Mouse (Mus musculus) cerebellum, adult 9-10 months (tissue): ENCODE results near the gene Prpf38a.

Source experiments
- DNase-seq: peaks from one replicate; pipeline ENCODE4 v3.0.0; 2022

Prpf38a gene

DNA sequence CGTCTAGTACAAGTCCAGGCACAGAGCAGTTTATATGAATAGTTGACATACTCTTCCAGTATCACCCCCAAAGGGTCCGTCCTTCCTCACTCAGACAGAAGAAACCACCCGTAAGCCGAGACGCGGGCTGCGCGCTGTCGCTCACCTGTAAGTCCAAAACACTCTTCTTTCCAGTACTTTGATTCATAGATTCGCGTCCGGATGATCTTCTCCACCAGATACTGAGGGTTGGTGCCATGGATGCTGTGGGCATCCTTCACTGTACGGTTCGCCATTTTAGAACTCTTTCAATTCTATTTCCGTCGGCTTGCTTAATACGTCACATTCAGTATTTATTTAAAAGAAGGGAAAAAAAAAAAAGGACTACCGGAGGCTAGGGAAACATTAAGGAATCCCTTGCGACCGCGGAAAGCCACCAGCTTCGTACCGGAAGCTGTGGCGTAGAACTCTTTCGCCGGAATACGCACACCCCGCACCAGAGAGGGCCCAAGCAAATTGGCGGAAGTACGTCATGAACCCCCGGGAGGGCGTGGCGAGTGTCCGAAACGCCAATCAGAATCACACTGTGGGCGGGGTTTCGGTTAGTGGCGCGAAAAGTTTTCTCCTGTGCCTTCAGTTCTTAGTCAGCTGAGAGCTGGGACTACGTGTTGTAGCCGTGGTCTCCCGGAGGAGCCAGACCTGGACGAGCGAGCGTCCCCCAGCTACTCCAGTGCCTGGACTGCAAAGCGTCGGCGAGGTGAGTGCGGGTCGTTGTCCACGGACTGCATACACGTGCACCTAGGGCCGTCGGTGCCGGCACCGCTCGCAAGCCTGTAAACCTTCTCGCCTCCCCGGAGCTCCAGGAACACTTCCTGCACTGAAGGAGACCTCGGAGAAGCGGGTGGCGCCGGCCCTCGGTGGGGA lies at the start of gene Prpf38a, which contains the start of gene Orc1:
TSS of gene Prpf38a (minus strand) at position 497 of the 903 bp plus-strand sequence.
TSS of gene Orc1 (plus strand) at position 584 of the 903 bp plus-strand sequence.
- DNase-seq: peak; percentile 95

DNA sequence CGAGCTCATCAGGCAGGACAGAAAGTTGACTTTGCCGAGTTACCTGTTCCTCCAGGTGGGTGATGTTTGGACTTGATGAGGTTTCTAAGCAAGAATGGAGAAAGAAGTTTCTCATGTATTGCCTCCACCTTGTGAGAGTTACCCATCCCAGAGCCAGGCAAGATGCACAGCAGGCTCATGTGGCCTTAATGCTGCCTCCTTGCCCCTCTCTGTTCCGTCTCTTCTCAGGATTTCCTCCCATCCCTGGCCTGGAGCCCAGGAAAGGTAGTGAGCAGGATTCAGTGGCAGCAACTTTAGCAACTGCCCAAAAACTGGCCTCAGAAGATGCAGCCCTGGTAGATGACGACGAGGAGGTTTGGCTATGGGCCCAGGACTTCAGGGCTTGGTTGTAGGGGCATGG lies 47.9 kb upstream of the Prpf38a start:
- no peak for DNase-seq

DNA sequence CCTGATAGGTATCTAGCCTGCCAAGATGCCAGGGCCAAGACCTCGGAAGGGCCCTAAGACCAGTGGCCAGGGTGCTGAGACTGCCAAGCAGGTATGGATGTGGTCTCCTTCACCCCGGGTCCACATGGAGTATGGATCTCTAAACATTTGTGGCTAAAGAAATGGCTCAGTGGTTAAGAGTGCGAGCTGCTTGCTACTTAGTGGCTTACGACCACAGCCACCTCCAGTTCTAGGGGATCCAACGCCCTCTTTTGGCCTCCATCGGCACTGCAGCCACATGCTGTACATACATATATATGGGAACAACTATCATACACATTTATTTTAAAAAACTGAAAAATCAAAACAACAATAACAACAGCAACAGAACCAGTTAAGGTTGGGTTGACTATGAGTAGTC lies 42.4 kb upstream of the Prpf38a start:
- peak; percentile 42 for DNase-seq

DNA sequence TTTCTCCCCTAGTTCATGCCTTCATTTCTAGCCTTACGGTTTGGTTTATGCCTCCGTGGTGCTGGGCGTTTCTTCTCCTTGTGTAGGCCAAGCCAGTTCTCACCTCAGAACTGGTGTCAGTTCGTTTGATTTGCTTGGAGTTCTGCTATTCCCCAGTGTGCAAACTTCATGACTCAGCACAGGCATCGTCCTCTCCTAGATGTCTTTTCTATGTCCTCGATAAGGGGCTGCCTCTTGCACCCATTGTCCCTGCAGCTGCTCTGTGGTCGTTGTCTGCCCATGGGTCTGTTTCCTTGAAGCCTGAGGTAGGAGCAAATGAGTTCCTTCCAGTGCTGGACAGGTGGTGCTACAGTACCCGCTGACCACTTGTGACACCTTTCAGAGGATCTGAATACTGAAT lies 41.4 kb upstream of the Prpf38a start:
- DNase-seq: peak; percentile 47

DNA sequence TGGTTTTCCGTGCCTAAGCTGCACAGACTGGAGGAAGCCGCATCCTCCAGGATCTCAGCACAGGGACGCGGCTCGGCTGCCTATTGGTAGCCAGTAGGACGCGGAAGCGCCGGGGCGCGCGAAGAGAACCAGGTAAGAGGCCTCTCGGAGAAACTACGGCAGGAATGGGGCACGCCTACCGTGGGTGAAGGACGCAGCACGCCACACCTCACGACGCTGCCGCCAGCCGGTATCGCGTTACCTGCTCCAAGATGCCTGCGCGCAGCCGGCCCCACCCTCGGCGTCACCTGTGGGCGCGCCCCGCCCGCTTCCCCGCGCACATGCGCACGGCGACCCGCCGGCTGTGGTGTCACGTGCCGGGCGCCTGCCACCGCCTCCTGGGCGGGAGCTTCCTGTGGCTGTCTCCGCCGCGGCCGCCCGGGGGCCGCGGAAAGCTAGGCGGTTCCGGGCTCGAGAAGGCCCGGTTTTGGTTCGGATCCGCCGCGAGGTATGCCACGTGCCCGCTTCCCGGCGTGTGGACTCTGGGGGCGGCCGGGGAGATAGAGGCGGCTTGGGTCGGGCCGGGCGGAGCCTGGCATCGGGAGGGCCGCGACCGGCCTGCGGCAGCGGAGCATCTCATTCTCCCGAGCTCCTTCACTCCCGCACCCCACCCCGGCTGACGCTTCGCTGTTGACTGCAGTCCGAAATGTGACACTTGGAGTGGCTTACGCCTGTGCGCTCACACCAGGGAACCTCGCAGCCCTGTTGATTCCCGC lies 40.6 kb upstream of the Prpf38a start, which contains the start of gene Cc2d1b:
TSS of gene Cc2d1b (plus strand) at position 354 of the 755 bp plus-strand sequence.
- peak; percentile 94 for DNase-seq

DNA sequence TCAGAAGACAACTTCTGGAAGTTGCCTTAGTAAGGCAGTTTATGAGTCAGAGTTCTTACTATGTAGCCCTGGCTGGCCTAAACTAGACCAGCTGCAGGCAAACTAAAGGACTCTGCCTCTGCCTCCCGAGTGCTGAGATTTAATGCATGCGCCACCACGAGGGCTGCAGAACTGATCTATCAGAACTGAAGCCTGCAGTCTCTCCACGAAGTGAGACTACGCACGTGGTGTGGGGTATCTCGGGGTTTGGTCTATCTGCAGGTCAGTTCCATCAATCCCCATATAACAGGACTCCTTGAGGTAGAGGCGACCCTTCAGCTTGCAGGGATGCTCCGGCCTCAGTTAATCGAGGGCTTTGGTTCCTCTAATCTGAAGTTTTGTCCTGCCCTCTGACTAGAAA lies 40.0 kb upstream of the Prpf38a start:
- no peak for DNase-seq

DNA sequence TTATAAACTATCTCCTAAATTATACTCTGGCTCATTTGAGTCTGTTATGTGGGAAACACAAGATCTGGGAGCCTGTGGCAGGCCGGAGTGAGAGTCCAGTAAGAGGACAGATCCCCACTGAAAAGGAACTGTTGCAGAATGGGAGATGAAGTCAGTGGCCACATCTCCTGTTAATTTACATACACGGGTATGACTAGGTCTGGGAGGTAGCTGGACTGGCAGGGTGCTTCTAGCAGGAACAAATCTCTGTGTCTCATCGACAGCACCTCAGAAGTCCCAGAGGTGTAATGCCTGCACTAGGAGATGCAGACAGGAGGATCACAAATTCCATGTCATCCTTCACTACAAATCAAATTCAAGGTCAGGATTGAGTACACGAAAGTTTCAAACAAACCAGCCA lies 39.5 kb upstream of the Prpf38a start:
- DNase-seq: no peak

DNA sequence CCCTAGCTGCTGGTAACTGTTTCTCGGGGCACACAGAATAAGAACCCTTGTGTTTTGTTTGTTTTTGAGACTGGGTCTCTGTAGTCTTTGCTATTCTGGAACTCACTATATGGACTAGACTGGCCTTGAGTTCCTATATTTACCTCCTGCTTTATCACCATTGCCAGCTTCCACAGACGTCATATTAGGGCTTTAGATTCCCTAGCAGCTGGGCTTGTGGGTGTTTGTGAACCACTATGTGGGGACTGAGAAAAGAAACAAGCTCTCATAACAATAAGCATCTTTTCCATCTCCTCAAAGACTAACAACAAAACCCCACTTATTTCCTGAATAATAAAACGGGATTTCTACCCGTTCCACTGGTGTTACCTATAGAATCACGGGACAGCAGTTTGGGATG lies 31.8 kb upstream of the Prpf38a start:
- no peak for DNase-seq

DNA sequence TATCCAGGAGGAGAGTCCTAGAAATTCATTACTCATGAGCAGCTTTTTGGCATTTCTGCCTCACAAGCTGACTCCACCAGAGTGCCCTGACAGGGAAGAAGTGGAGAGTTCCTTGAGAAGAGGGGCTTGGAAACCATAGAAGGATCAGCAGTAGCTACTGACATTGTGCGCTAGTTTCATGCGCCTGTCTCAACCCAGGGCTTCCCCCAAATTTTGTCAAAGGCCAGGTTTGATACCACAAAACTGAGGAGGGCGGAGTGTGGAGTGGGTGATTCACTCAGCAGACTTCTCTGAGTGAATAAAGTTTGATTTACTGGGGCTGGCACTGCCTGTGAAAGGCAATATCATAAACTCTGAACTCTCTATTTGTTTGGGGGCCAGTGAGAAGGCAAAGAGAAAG lies 29.5 kb upstream of the Prpf38a start:
- DNase-seq: no peak

DNA sequence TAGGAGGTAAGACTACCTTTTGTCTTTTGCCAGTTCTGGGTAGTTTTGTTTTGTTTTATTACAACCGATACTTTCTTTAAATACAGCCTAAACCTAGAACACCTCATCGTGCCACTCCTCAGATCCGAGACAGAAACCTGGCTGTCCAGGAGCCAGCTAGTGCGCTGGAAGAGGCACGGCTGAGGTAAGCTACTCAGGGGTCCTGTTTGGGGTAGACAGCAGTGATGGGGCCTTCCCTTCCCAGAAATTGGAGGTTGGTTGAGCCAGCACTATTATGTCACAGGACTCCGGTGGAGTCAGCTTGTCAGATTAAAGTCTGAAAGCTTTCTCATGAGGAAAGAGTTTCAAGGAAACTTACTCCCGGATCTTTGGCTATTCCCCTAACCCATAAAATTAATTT lies 22.7 kb upstream of the Prpf38a start:
- no peak for DNase-seq

DNA sequence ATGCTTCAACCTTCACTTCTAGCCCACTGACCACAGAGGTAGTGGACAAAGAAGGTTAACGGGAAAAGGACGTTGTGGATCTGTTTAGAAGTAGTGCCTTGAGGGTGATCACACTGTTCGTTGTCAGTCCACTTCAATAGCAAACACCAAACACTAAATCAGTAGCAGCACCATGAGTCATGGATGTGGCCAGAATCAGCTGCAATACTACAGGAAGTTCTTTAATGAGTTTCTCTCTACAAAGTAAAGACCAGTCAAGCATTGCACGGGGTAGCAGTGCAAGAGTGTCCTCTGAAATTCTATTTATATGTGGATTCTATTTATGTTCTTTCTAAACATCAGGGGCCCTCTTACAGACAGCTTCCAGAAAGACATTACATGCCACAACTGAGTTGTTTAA lies 19.2 kb upstream of the Prpf38a start:
- no peak for DNase-seq

DNA sequence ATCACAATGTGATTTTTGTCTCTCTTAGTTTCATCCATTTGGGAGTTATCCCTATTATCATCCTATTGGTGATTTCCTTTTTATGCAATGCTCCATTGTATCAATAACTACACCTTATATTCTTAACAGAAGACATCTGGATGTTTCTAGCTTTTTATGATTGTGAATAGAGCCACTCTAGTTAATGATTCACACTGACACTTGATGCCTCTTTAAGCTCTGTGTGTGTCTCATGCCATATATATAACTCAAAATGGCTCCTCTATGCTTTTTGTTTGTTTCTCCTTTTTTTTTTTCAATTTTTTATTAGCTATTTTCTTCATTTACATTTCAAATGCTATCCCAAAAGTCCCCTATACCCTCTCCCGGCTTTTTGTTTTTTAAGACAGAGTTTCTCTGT lies 16.6 kb upstream of the Prpf38a start:
- no peak for DNase-seq

DNA sequence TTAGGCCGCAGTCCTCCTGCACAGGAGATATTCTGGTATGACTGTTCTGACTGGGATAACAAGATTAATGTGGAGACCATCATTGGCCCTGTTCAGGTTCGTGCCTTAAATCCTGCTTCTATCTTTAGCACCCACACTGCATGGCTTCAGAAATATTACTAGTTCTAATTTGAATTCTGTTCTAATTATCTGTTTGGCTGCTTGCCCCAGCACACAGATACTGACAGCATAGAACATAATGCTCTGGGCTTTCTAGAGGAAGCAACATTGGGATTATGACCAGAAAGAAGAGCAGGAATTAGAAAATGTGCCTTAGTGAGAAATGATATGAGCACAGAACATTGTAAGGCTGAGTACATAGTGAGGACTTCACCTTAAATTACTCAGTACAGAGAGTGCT lies 14.2 kb upstream of the Prpf38a start:
- peak; percentile 68 for DNase-seq

DNA sequence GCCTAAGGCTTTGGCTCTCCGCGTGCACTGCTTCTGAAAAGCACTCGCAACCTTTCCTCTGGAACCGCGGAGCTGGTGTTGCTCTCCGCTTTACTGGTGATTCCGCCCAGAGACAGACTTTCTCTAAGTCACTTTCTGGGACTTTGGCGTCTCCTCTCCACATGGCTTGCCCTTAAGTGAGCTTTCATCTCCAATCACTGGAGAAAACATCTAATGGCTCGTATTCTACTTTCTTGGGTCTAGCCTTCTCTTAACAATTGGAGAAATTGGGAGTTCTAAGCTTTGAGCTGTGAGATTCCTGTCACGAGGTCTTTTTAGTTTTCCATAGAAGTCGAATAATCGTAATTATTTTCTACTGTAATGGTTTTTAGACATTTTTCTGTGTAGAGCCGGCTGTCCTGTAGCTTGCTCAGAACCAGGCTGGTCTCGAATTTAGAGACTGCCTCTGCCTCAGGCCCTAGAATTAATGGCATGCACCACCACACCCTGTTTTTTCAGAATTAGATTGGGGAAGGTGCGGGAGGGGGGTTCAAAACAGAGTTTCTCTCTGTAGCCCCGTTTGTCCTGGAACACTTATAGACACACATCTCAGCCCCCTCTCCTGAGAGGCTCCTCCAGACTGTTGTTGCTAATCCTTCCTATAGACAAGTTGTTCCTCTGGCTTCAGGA lies 741 bp upstream of the Prpf38a start:
- no peak for DNase-seq

DNA sequence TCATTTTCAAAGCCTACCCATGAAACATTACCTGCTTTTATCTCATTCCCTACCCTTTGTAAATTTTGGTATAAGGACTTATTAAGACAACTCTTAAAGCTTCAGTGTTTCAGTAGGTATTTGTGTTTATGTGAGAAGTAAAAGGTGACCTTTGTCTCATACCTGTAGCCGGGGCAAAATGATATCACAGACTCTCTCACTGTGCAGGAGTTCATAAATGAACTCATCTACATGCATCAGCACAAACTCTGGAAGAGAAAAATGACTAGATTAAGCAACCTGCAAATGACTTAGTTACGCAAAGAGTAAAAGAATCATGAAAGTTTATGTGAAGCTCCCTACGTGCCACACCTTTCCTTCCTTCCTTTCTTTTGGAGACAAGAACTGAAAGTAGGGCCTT lies 6.5 kb downstream of the Prpf38a start:
- DNase-seq: no peak

DNA sequence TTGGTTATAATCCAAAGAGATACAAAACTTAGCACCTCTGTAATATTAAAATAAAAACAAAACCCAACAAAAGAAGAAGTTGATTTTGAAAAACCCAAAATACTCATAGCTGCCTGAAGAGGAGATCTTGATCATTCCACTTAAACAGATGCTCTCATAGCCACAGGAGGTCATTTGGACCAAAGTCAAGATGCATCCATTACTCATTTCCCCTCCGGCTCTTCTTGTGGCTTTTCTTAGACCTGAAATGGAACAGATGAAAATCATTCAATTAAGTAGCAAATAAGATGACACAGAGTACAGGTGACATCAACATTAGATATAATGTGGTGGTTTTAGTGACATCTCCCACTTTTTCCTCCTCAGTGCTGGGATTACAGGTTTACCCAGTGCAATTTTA lies 14.1 kb downstream of the Prpf38a start:
- peak; percentile 38 for DNase-seq

DNA sequence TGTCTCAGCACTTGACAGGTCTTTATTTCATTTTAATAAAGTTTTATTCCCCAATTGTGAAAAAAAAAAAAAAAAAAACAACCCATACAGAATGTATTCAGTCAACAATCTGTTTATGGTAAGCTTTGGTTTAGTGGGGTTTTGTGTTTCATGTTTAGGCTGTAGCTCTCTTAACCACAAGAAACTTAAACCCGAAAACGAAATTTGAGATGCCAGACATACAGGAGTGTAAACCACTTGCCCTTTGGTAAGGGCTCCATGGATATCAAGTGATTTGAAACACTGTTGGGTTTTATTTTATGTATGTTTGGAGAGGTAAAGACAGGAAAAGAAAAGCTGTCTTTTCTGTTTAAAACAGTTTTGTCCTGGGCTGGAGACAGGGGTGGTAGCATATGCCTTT lies 39.4 kb downstream of the Prpf38a start:
- no peak for DNase-seq
